Mouse (Mus musculus) neural tube, embryonic 12.5 days (tissue): ENCODE measurements around the gene Pakap. TPM values are rescaled to one million over a fixed set of nuclear protein-coding genes. Genes with fewer than 3 reads are reported as not detected.

ENCODE experiments used
- ATAC-seq: fragments of 200-750 bp; cut with Nextera tagmentation; 2 replicates; pipeline ENCODE4 v1.8.0; 2017; ENCODE audit warnings: low read depth, mild to moderate bottlenecking, moderate TSS enrichment, moderate library complexity; ENCODE audit not compliant: low FRiP score
- H3K27ac ChIP-seq: fragments of 300-500 bp; sonication (generic); 2 replicates; pipeline ENCODE4 v1.5.1; 2016
- H3K27me3 ChIP-seq: fragments of 300-500 bp; sonication (generic); replicated peaks from 2 replicates; pipeline ENCODE4 v1.6.1; 2016; ENCODE audit warnings: mild to moderate bottlenecking
- H3K36me3 ChIP-seq: fragments of 300-500 bp; sonication (generic); 2 replicates; pipeline ENCODE4 v1.6.1; 2016; ENCODE audit warnings: mild to moderate bottlenecking
- H3K4me1 ChIP-seq: fragments of 300-500 bp; sonication (generic); 2 replicates; pipeline ENCODE4 v1.6.1; 2016
- H3K4me2 ChIP-seq: fragments of 300-500 bp; sonication (generic); replicated peaks from 2 replicates; pipeline ENCODE4 v1.6.1; 2016; ENCODE audit warnings: mild to moderate bottlenecking
- H3K4me3 ChIP-seq: fragments of 300-500 bp; sonication (generic); 2 replicates; pipeline ENCODE4 v1.5.1; 2016
- H3K9ac ChIP-seq: fragments of 300-500 bp; sonication (generic); 2 replicates; pipeline ENCODE4 v1.6.1; 2016; ENCODE audit warnings: mild to moderate bottlenecking
- H3K9me3 ChIP-seq: fragments of 300-500 bp; sonication (generic); 2 replicates; pipeline ENCODE4 v1.6.1; 2016; ENCODE audit warnings: mild to moderate bottlenecking
- WGBS: fragments of 180-500 bp; shearing (Covaris S2); methylation state at CpG from one replicate; pipeline ENCODE4 v1.1.7; 2016; 5-methylcytosine and 5-hydroxymethylcytosine counted together
- polyA plus RNA-seq: library from polyadenylated mRNA; unstranded; fragments of >200 nt; fragmentation: Nextera tagmentation; extraction: Ambion mirVana; gene quantifications from 2 replicates; pipeline ENCODE4 v1.2.1, GENCODE M21; 2016

Gene Pakap
- polyA plus RNA-seq, 1 experiment from 2014 or later = 16.7 TPM

- Histone ChIP-seq H3K27ac (no peak overlapping the region), H3K27me3 (no peaks in the 10 kb centered on the region), H3K9ac (no peak overlapping the region), H3K4me3 (no peak overlapping the region), H3K4me2 (no peak overlapping the region), H3K36me3 (no peaks in the 10 kb centered on the region), H3K4me1 (no peaks in the 10 kb centered on the region), H3K9me3 (no peaks in the 10 kb centered on the region)
- WGBS = 95% methylated on average over 2 of the region's 2 CpGs
- ATAC-seq = no peak
Observed at GRCm38 (mm10) chr4:57557102-57557501, 10.9 kb upstream of the Pakap start.

- Histone ChIP-seq H3K27ac (no peak overlapping the region), H3K27me3 (no peaks in the 10 kb centered on the region), H3K4me2 (no peak overlapping the region), H3K4me3 (no peak overlapping the region), H3K36me3 (no peaks in the 10 kb centered on the region), H3K4me1 (no peaks in the 10 kb centered on the region), H3K9me3 (no peaks in the 10 kb centered on the region), H3K9ac (no peak overlapping the region)
- 88% methylated on average over 1 of the region's 1 CpGs for WGBS
- no peak for ATAC-seq
Observed at GRCm38 (mm10) chr4:57559438-57559837, 8.5 kb upstream of the Pakap start.

GRCm38 (mm10) chr4:57560010-57560409 is 8.0 kb upstream of the Pakap start:
- no peaks in the 10 kb centered on the region for H3K27me3 ChIP-seq
- no peaks in the 10 kb centered on the region for H3K36me3 ChIP-seq
- no peak overlapping the region for H3K4me3 ChIP-seq
- no peak overlapping the region for H3K4me2 ChIP-seq
- no peaks in the 10 kb centered on the region for H3K9me3 ChIP-seq
- no peak overlapping the region for H3K9ac ChIP-seq
- no peak overlapping the region for H3K27ac ChIP-seq
- ATAC-seq = no peak
- no peaks in the 10 kb centered on the region for H3K4me1 ChIP-seq
- 66% methylated on average over 3 of the region's 3 CpGs for WGBS

- no peak for ATAC-seq
- Histone ChIP-seq H3K27me3 (no peaks in the 10 kb centered on the region), H3K4me2 (no peak overlapping the region), H3K27ac (no peak overlapping the region), H3K4me3 (no peak overlapping the region), H3K4me1 (no peaks in the 10 kb centered on the region), H3K9me3 (no peaks in the 10 kb centered on the region), H3K36me3 (no peaks in the 10 kb centered on the region), H3K9ac (no peak overlapping the region)
- WGBS = 83% methylated on average over 6 of the region's 6 CpGs
Observed at GRCm38 (mm10) chr4:57561055-57561454, 6.9 kb upstream of the Pakap start.

- Histone ChIP-seq H3K9me3 (no peaks in the 10 kb centered on the region), H3K4me2 (no peak overlapping the region), H3K27me3 (peaks cover 21% of the 10 kb centered on the region), H3K4me3 (no peak overlapping the region), H3K27ac (no peak overlapping the region), H3K9ac (no peak overlapping the region), H3K36me3 (no peaks in the 10 kb centered on the region), H3K4me1 (peaks cover 14% of the 10 kb centered on the region)
- WGBS = 88% methylated on average over 1 of the region's 1 CpGs
- ATAC-seq = no peak
Observed at GRCm38 (mm10) chr4:57565283-57565682, 2.7 kb upstream of the Pakap start.

GRCm38 (mm10) chr4:57565811-57566210 is 2.2 kb upstream of the Pakap start:
- no peak overlapping the region for H3K4me2 ChIP-seq
- no peak overlapping the region for H3K9ac ChIP-seq
- no peaks in the 10 kb centered on the region for H3K9me3 ChIP-seq
- H3K4me3 ChIP-seq = no peak overlapping the region
- 59% methylated on average over 2 of the region's 2 CpGs for WGBS
- no peak for ATAC-seq
- H3K27ac ChIP-seq = no peak overlapping the region
- peaks cover 21% of the 10 kb centered on the region for H3K27me3 ChIP-seq
- no peaks in the 10 kb centered on the region for H3K36me3 ChIP-seq
- H3K4me1 ChIP-seq = peaks cover 14% of the 10 kb centered on the region

GRCm38 (mm10) chr4:57568268-57569068 is 489 bp downstream of the Pakap start:
- ATAC-seq = peak; percentile 20; the same call in 1 of the 2 replicates
- peaks cover 14% of the 10 kb centered on the region for H3K4me1 ChIP-seq
- H3K36me3 ChIP-seq = no peaks in the 10 kb centered on the region
- no peak overlapping the region for H3K27ac ChIP-seq
- H3K9ac ChIP-seq = peak overlapping the region; percentile 61
- H3K4me3 ChIP-seq = peak overlapping the region; percentile 49
- H3K9me3 ChIP-seq = no peaks in the 10 kb centered on the region
- 54% methylated on average over 19 of the region's 19 CpGs for WGBS
- H3K4me2 ChIP-seq = peak overlapping the region; percentile 95
- peaks cover 21% of the 10 kb centered on the region for H3K27me3 ChIP-seq

GRCm38 (mm10) chr4:57569069-57569355 is 1.0 kb downstream of the Pakap start:
- no peak overlapping the region for H3K4me3 ChIP-seq
- no peaks in the 10 kb centered on the region for H3K36me3 ChIP-seq
- no peak overlapping the region for H3K9ac ChIP-seq
- H3K4me2 ChIP-seq = peak overlapping the region; percentile 95
- ATAC-seq = no peak
- no peaks in the 10 kb centered on the region for H3K9me3 ChIP-seq
- 78% methylated on average over 4 of the region's 4 CpGs for WGBS
- peaks cover 21% of the 10 kb centered on the region for H3K27me3 ChIP-seq
- H3K27ac ChIP-seq = no peak overlapping the region
- peaks cover 14% of the 10 kb centered on the region for H3K4me1 ChIP-seq

GRCm38 (mm10) chr4:57569711-57570110 is 1.7 kb downstream of the Pakap start:
- no peaks in the 10 kb centered on the region for H3K36me3 ChIP-seq
- no peak overlapping the region for H3K4me3 ChIP-seq
- no peak overlapping the region for H3K9ac ChIP-seq
- H3K9me3 ChIP-seq = no peaks in the 10 kb centered on the region
- no peak overlapping the region for H3K4me2 ChIP-seq
- H3K4me1 ChIP-seq = peaks cover 14% of the 10 kb centered on the region
- H3K27ac ChIP-seq = no peak overlapping the region
- peaks cover 21% of the 10 kb centered on the region for H3K27me3 ChIP-seq
- ATAC-seq = no peak
- 74% methylated on average over 6 of the region's 6 CpGs for WGBS

- H3K4me3 ChIP-seq = no peak overlapping the region
- H3K27me3 ChIP-seq = peaks cover 21% of the 10 kb centered on the region
- H3K36me3 ChIP-seq = no peaks in the 10 kb centered on the region
- H3K9ac ChIP-seq = no peak overlapping the region
- no peak overlapping the region for H3K27ac ChIP-seq
- 83% methylated on average over 3 of the region's 3 CpGs for WGBS
- no peaks in the 10 kb centered on the region for H3K9me3 ChIP-seq
- ATAC-seq = no peak
- H3K4me2 ChIP-seq = no peak overlapping the region
- H3K4me1 ChIP-seq = peaks cover 14% of the 10 kb centered on the region
Observed at GRCm38 (mm10) chr4:57570229-57570628, 2.2 kb downstream of the Pakap start.

GRCm38 (mm10) chr4:57574181-57574580 is 6.2 kb downstream of the Pakap start:
- WGBS = 88% methylated on average over 3 of the region's 3 CpGs
- H3K4me3 ChIP-seq = no peak overlapping the region
- ATAC-seq = no peak

GRCm38 (mm10) chr4:57574646-57575045 is 6.7 kb downstream of the Pakap start:
- Histone ChIP-seq H3K36me3 (no peaks in the 10 kb centered on the region), H3K4me3 (no peak overlapping the region), H3K9me3 (no peaks in the 10 kb centered on the region), H3K27ac (no peak overlapping the region), H3K9ac (no peak overlapping the region), H3K4me1 (no peaks in the 10 kb centered on the region), H3K27me3 (no peaks in the 10 kb centered on the region), H3K4me2 (no peak overlapping the region)
- 91% methylated on average over 6 of the region's 6 CpGs for WGBS
- ATAC-seq = no peak

More at GRCm38 (mm10) chr4:57574181-57574580, 6.2 kb downstream of the Pakap start:
- H3K27me3 ChIP-seq = no peaks in the 10 kb centered on the region
- H3K27ac ChIP-seq = no peak overlapping the region
- H3K36me3 ChIP-seq = no peaks in the 10 kb centered on the region
- H3K9me3 ChIP-seq = no peaks in the 10 kb centered on the region
- H3K9ac ChIP-seq = no peak overlapping the region
- H3K4me2 ChIP-seq = no peak overlapping the region
- no peaks in the 10 kb centered on the region for H3K4me1 ChIP-seq

GRCm38 (mm10) chr4:57575686-57576085 is 7.7 kb downstream of the Pakap start:
- Histone ChIP-seq H3K36me3 (no peaks in the 10 kb centered on the region), H3K4me3 (no peak overlapping the region), H3K9me3 (no peaks in the 10 kb centered on the region), H3K27ac (no peak overlapping the region), H3K9ac (no peak overlapping the region), H3K4me1 (no peaks in the 10 kb centered on the region), H3K27me3 (no peaks in the 10 kb centered on the region), H3K4me2 (no peak overlapping the region)
- WGBS = 79% methylated on average over 5 of the region's 5 CpGs
- ATAC-seq = no peak
